Mouse (Mus musculus) neural tube, embryonic 14.5 days (tissue): ENCODE results near the gene Chrng. TPM values are rescaled to one million over a fixed set of nuclear protein-coding genes. Genes with fewer than 3 reads are reported as not detected.

ENCODE experiments used
- ATAC-seq: fragments of 200-750 bp; cut with Nextera tagmentation; 2 replicates; pipeline ENCODE4 v1.8.0; 2017; ENCODE audit warnings: low read depth, mild to moderate bottlenecking, moderate TSS enrichment, moderate library complexity
- H3K27ac ChIP-seq: fragments of 300-500 bp; sonication (generic); 2 replicates; pipeline ENCODE4 v1.5.1; 2014; ENCODE audit warnings: low read depth, mild to moderate bottlenecking, control low read depth, low read length, moderate library complexity, mixed read lengths
- H3K27me3 ChIP-seq: fragments of 300-500 bp; sonication (generic); 2 replicates; pipeline ENCODE4 v1.6.1; 2014; ENCODE audit warnings: low read length; ENCODE audit not compliant: control insufficient read depth, insufficient read depth
- H3K36me3 ChIP-seq: fragments of 300-500 bp; sonication (generic); 2 replicates; pipeline ENCODE4 v1.6.1; 2014; ENCODE audit warnings: low read length, mixed read lengths; ENCODE audit not compliant: control insufficient read depth, insufficient read depth
- H3K4me1 ChIP-seq: fragments of 300-500 bp; sonication (generic); 2 replicates; pipeline ENCODE4 v1.6.1; 2014; ENCODE audit warnings: low read length; ENCODE audit not compliant: control insufficient read depth, insufficient read depth
- H3K4me2 ChIP-seq: fragments of 300-500 bp; sonication (generic); 2 replicates; pipeline ENCODE4 v1.6.1; 2014; ENCODE audit warnings: mild to moderate bottlenecking, low read depth, low read length, control low read depth
- H3K4me3 ChIP-seq: fragments of 300-500 bp; sonication (generic); 2 replicates; pipeline ENCODE4 v1.5.1; 2014; ENCODE audit warnings: low read depth, low read length, control low read depth, mixed read lengths
- H3K9ac ChIP-seq: fragments of 300-500 bp; sonication (generic); replicated peaks from 2 replicates; pipeline ENCODE4 v1.6.1; 2014; ENCODE audit warnings: low read depth, mild to moderate bottlenecking, control low read depth, low read length, mixed read lengths
- H3K9me3 ChIP-seq: fragments of 300-500 bp; sonication (generic); 2 replicates; pipeline ENCODE4 v1.6.1; 2016; ENCODE audit warnings: low read length; ENCODE audit not compliant: control insufficient read depth
- WGBS: fragments of 180-500 bp; shearing (Covaris S2); extraction: QIAGEN DNeasy Blood & Tissue Kit; methylation state at CpG from one replicate; pipeline ENCODE4 v1.1.7; 2014; 5-methylcytosine and 5-hydroxymethylcytosine counted together
- polyA plus RNA-seq: library from polyadenylated mRNA; unstranded; fragments of >200 nt; fragmentation: Nextera tagmentation; extraction: Ambion mirVana; gene quantifications from 2 replicates; pipeline ENCODE4 v1.2.1, GENCODE M21; 2014

Chrng gene
- polyA plus RNA-seq, 1 experiment from 2014 or later: not detected

DNA sequence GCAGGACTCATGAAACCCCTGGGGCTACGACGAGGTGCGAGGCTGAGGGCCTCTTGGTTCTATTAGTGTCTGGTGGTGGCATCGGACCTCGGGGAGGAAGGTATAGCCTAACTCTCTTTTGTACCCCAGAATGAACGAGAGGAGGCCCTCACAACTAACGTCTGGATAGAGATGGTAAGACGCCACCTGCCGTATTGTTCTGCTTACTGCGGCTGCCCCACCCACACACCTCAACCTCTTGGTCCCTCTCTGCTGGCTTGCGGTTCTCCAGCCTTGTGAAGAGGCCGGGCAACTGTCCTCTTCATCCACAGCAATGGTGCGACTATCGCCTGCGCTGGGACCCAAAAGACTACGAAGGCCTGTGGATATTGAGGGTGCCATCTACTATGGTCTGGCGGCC lies 1.9 kb downstream of the Chrng start:
- no peak overlapping the region for H3K27ac ChIP-seq
- no peaks in the 10 kb centered on the region for H3K4me1 ChIP-seq
- no peak overlapping the region for H3K4me3 ChIP-seq
- H3K27me3 ChIP-seq: no peaks in the 10 kb centered on the region
- no peak overlapping the region for H3K4me2 ChIP-seq
- no peaks in the 10 kb centered on the region for H3K36me3 ChIP-seq
- WGBS: 17% methylated on average over 17 of the region's 17 CpGs
- H3K9me3 ChIP-seq: no peaks in the 10 kb centered on the region
- H3K9ac ChIP-seq: no peak overlapping the region
- no peak for ATAC-seq

DNA sequence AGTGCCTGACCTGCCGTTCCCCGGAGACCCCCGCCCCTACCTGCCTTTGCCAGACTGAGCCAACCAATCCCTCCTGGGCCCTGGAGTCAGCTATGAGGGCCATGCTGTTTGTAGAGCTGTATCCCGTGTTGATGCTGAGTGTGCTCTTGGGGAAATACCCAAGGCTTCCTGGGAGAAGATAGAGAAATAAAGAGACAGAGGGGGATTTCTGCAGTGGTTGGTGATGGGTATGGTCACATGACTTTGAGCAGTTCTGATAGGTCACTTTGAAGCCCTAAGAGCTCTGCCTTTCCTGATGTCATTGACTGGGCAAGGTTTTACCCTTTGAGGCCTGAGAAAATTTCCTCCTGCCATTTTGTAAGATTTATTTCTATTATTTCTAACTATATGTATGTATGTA lies 7.0 kb downstream of the Chrng start:
- Histone ChIP-seq H3K9ac (no peak overlapping the region), H3K4me3 (no peak overlapping the region), H3K4me2 (no peak overlapping the region), H3K27me3 (no peaks in the 10 kb centered on the region), H3K4me1 (peaks cover 21% of the 10 kb centered on the region), H3K27ac (no peak overlapping the region), H3K9me3 (no peaks in the 10 kb centered on the region), H3K36me3 (no peaks in the 10 kb centered on the region)
- no peak for ATAC-seq
- WGBS: 91% methylated on average over 4 of the region's 4 CpGs

DNA sequence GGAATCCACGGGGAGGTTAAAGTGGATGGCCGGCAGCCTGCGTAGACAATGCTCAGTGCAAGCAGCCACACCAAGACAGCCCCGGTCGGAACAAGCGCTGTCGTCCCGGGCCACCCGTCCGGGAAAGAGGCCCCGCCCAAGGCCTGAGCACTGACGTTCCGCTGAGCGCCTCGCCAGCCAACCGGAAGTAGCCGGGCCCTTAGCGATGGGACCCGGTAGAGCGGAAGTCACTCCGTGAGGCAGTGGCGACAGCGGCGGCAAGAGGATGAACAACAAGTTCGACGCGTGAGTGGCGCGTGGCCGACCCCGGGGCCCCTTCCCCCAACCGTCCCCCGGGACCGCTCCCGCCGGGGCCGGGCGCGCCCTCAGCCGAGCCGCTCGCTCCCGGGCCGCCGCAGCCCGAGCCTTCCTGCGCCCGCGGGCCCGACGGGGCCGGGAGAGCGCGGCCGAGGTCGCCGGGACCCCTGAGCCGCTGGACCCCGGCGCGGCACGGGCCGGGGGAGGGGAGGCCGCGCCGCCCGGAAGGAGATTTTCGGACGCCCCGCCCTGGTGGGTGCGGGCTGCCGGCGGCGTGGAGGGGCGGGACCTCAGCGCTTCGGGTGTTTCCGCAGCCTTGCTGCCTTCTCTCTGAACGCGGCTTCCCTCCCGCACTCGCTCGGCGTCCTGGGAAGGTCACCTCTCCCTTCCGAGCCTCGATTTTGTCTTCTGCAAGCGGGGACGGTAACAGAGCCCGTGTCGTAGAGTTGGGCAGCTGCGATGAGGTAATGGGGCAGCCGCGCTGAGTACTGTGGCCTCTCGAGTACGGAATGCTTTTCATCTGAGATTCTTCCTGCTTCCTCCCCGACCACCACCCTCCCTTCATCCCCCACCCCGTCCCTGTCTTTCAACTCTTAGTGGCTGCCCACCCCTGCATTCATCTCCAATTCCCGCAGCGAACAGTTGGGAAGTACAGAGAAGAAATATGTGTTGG lies 9.6 kb downstream of the Chrng start, which contains the start of gene Eif4e2:
Gene Eif4e2, plus strand, starts transcription at position 180 of the 970 bp plus-strand sequence.
- H3K27me3 ChIP-seq: no peaks in the 10 kb centered on the region
- peak within 1 kb of the TSS; percentile 98 for H3K27ac ChIP-seq
- peaks cover 23% of the 10 kb centered on the region for H3K4me1 ChIP-seq
- peak within 1 kb of the TSS; percentile 77 for H3K4me2 ChIP-seq
- no peaks in the 10 kb centered on the region for H3K9me3 ChIP-seq
- H3K4me3 ChIP-seq: peak within 1 kb of the TSS; percentile 73
- ATAC-seq: peak; percentile 99
- 1% methylated on average over 69 of the region's 99 CpGs for WGBS
- peak within 1 kb of the TSS; percentile 94 for H3K9ac ChIP-seq
- H3K36me3 ChIP-seq: no peaks in the 10 kb centered on the region

DNA sequence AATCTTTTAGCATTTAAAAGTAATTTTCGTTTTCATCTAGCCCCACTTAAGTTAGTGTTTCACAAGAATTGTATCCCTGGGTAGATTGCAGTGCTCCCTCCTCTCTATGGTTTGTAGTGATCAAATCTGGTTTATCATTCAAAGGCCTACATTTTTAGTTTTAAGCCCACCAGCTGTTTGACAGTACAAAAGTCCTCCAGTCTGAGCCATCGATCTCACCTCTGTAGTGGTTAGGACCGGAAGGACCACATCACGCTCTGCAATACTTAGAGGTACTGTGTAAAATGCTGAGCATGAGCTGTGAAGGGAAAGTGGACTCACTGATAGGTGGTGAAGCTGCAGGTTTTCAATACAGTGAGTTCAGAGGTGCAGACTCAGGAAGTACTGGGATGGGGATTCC lies 10.3 kb downstream of the Chrng start:
- no peaks in the 10 kb centered on the region for H3K9me3 ChIP-seq
- peaks cover 2% of the 10 kb centered on the region; the same call in 1 of the 2 replicates for H3K36me3 ChIP-seq
- H3K27me3 ChIP-seq: no peaks in the 10 kb centered on the region
- peak overlapping the region; percentile 77 for H3K4me2 ChIP-seq
- WGBS: 41% methylated on average over 4 of the region's 4 CpGs
- no peak for ATAC-seq
- H3K4me1 ChIP-seq: peaks cover 23% of the 10 kb centered on the region
- peak overlapping the region; percentile 73 for H3K4me3 ChIP-seq
- H3K27ac ChIP-seq: peak overlapping the region; percentile 98
- H3K9ac ChIP-seq: peak overlapping the region; percentile 94

DNA sequence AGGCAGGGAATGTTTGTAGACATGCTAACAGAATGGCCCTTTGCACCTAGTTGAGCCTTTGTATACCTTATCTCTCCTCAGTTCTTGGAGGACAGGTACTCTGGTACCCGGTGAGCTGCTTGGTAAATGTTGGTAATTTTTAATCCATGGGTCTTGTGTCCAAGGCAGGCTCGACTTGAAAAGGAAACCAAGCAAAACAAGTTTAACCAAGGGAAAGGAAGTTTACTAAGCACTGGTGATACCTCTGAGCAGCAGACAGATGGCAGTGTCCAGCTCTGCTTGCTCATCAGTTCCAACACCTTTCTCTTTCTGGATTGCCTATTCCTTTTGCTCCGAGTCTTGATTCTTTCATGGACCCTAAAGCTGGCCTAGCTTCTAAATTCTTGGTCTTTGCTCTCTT lies 13.5 kb downstream of the Chrng start:
- no peaks in the 10 kb centered on the region for H3K9me3 ChIP-seq
- no peak overlapping the region for H3K27ac ChIP-seq
- no peak for ATAC-seq
- 0 out of 2 replicates have a peak overlapping the region, but pooled peaks have one; percentile 7 for H3K9ac ChIP-seq
- H3K4me1 ChIP-seq: peaks cover 22% of the 10 kb centered on the region
- WGBS: 70% methylated on average over 3 of the region's 3 CpGs
- H3K36me3 ChIP-seq: peaks cover 30% of the 10 kb centered on the region
- H3K4me2 ChIP-seq: no peak overlapping the region
- no peaks in the 10 kb centered on the region for H3K27me3 ChIP-seq
- no peak overlapping the region for H3K4me3 ChIP-seq

DNA sequence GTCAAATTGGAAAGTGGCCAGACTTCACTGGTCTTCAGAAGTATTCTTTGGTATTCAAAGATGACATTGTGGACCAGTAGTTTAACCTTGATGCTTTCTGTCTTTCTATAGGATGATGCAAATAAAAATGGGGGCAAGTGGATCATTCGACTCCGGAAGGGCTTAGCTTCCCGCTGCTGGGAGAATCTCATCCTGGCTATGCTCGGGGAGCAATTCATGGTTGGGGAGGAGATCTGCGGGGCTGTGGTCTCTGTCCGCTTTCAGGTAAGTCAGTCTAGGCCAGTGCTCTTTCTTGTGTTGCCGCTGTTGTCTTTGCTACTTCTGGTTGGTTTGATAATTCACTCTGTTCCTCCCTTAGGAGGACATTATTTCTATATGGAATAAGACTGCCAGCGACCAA lies 21.3 kb downstream of the Chrng start:
- no peak overlapping the region for H3K9ac ChIP-seq
- WGBS: 93% methylated on average over 8 of the region's 8 CpGs
- H3K4me3 ChIP-seq: no peak overlapping the region
- no peaks in the 10 kb centered on the region for H3K9me3 ChIP-seq
- H3K27ac ChIP-seq: no peak overlapping the region
- no peak for ATAC-seq
- no peak overlapping the region for H3K4me2 ChIP-seq
- H3K4me1 ChIP-seq: no peaks in the 10 kb centered on the region
- no peaks in the 10 kb centered on the region for H3K27me3 ChIP-seq
- H3K36me3 ChIP-seq: peaks cover 71% of the 10 kb centered on the region

DNA sequence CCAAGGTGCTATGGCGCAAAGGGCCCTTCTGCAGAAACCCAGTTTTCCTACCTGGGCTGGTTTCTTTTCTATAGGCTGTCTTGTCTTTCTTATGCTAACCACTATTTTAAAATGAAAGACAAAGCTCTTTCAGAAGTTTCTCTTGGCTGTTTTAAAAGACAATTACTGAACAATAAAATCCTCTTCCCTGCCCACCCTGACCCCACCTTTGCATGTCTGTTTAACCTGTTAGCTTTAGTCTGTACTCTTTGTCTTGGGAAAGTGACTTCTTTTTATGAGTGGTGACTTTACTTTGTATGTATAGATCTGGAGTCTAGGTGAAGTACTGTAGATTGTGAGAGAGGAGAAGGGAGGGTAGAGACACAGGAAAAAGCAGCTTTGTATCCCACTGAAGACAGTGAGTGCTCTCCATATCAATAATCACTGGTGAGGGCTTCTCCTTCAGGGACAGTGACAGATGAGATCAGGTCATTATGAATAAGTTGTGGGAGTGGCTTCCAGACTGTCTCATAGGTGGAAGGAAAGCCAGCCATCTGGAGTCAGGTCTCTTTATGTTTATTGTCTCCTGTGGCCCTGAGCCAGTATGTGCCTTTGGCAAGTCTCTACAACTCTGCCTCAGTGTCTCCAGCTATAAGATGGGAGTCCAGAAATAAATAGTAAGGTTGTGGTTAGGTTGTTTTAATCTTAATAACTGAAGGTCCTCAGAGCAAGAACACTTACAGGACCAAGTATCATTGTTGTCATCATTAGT lies 22.1 kb downstream of the Chrng start:
- no peak overlapping the region for H3K9ac ChIP-seq
- no peak overlapping the region for H3K27ac ChIP-seq
- no peaks in the 10 kb centered on the region for H3K9me3 ChIP-seq
- 100% methylated on average over 1 of the region's 1 CpGs for WGBS
- H3K4me3 ChIP-seq: no peak overlapping the region
- H3K4me2 ChIP-seq: no peak overlapping the region
- no peak for ATAC-seq
- H3K4me1 ChIP-seq: no peaks in the 10 kb centered on the region
- peaks cover 64% of the 10 kb centered on the region for H3K36me3 ChIP-seq
- H3K27me3 ChIP-seq: no peaks in the 10 kb centered on the region

DNA sequence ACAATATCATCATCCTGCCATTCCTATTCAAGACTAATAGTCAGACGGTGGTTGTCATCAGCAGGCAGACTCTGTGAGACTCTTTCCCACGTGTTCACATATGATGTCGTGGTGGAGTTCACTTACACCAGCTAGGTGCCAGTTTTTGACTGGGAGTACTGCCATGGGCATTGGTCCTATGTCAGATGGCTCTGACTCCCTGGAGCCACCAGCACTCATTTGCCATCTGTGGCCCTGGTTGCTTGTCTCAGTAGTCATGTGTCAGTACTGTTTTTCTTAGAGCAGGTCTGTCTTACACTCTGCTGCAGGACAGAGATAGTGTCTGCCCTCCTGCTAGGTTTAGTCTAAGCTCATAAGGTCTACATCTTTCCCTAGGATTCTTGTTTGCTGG lies 22.7 kb downstream of the Chrng start:
- H3K4me3 ChIP-seq: no peak overlapping the region
- H3K4me2 ChIP-seq: no peak overlapping the region

DNA sequence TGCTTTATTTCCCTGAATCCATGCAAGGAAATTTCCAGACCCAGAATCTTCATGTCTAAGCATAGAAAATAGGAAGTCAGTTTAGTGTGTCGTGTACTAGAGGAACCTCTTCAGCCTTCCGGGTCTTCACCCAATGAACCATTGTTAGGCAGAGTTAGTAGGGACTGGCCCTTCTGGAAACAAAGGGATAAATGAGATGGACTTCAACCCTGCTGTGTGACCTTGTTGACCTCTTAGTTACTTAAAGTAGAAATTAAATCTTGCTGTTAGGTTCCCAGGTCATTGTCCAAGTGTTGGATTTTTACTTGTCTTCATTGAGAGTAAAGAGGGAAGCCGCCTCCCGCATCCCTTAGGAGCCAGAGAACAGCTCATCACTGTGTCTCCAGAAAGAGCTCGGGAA lies 26.1 kb downstream of the Chrng start:
- Histone ChIP-seq H3K9ac (no peak overlapping the region), H3K27ac (no peak overlapping the region), H3K36me3 (peaks cover 64% of the 10 kb centered on the region), H3K4me2 (no peak overlapping the region), H3K27me3 (no peaks in the 10 kb centered on the region), H3K4me1 (no peaks in the 10 kb centered on the region), H3K4me3 (no peak overlapping the region), H3K9me3 (no peaks in the 10 kb centered on the region)
- 70% methylated on average over 5 of the region's 5 CpGs for WGBS
- ATAC-seq: no peak

More for the DNA sequence above, 22.7 kb downstream of the Chrng start:
- Histone ChIP-seq H3K27ac (no peak overlapping the region), H3K4me1 (no peaks in the 10 kb centered on the region), H3K9me3 (no peaks in the 10 kb centered on the region), H3K36me3 (peaks cover 64% of the 10 kb centered on the region), H3K27me3 (no peaks in the 10 kb centered on the region), H3K9ac (no peak overlapping the region)
- 83% methylated on average over 3 of the region's 3 CpGs for WGBS
- no peak for ATAC-seq
